Mouse (Mus musculus) heart, adult 2 months (tissue): ENCODE results near the gene Commd6.

Source experiments
- CTCF ChIP-seq: fragments of 200-600 bp; IDR thresholded peaks from 2 replicates; pipeline ENCODE4 v1.8.1; 2022; ENCODE audit warnings: antibody characterized with exemption, mild to moderate bottlenecking, moderate library complexity
- EP300 ChIP-seq: fragments of 200-500 bp; IDR thresholded peaks from 2 replicates; pipeline ENCODE4 v1.6.1; 2011; ENCODE audit warnings: low read depth, low read length, control low read depth; ENCODE audit not compliant: insufficient read depth
- POLR2A ChIP-seq: fragments of 200-500 bp; IDR thresholded peaks from 2 replicates; pipeline ENCODE4 v1.6.1; 2011; ENCODE audit warnings: mild to moderate bottlenecking, low read depth, low read length, control low read depth; ENCODE audit not compliant: insufficient read depth

DNA sequence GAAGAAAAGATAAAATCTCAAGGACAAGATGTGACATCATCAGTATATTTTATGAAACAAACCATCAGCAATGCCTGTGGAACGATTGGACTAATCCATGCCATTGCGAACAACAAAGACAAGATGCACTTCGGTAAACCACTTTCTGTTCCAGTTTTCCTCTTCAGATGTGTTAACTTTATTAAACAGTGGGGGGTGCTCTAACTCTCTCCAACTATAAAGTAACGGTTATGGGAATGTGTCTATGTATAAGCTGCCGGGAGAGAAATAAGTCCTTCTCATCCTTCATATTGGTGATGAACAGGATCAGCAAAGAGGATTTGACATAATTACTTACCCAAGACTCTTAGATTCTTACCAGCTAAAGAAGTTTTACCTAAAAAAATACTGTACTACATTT, 26.1 kb upstream of the Commd6 start:
- peak; percentile 52 for TF ChIP-seq CTCF
- no peak for TF ChIP-seq POLR2A
- TF ChIP-seq EP300 = no peak
